Comparison of ENCODE assay signal across 8 mouse cellular contexts in genomic region chr9:50697706-50698041, GRCm38 (mm10). TPM values are rescaled to one million over a fixed set of nuclear protein-coding genes. Genes with fewer than 3 reads are reported as not detected.
DNase-seq lines count a peak whose midpoint lies in the region; ATAC-seq lines count a peak whose summit lies in the region.

No protein-coding gene starts in this region.

- 2% methylated on average over 12 of the region's 12 CpGs for WGBS in intestine, embryonic 16.5 days

- no peaks in the 10 kb centered on the region for H3K36me3 ChIP-seq in intestine, embryonic 16.5 days (ENCODE audit: control insufficient read depth, insufficient read depth, low read length)

- intact Hi-C loops in left cerebral cortex, postnatal 14 days (cut with DNase I), result loop anchor here (5.0 kb wide), 3 partner anchors 35 to 70 kb away; partner anchors contain the start of genes Cryab, Fdxacb1 and Hspb2

- peak; percentile 75 for ATAC-seq in granulocyte monocyte progenitor cell, adult 5-6 weeks (replicated peaks; ENCODE audit: poor library complexity, severe bottlenecking)
- ATAC-seq in intestine, embryonic 16.5 days, result peak; percentile 45; the same call in 1 of the 2 replicates
- peak; percentile 73 for ATAC-seq in megakaryocyte progenitor cell, adult 5-6 weeks (replicated peaks; ENCODE audit: poor library complexity)

- H3K9ac ChIP-seq in intestine, embryonic 16.5 days (ENCODE audit: low read depth, low read length), result peak overlapping the region; percentile 51

- peak overlapping the region; percentile 25 for H3K4me3 ChIP-seq in intestine, embryonic 16.5 days (ENCODE audit: low read length)

- no peak overlapping the region for H3K27ac ChIP-seq in intestine, embryonic 16.5 days (ENCODE audit: low read length)

- peaks cover 4% of the 10 kb centered on the region; the same call in 1 of the 2 replicates for H3K27me3 ChIP-seq in intestine, embryonic 16.5 days (replicated peaks; ENCODE audit: control insufficient read depth, insufficient read depth, low read length)

- peak overlapping the region; percentile 38 for H3K4me2 ChIP-seq in intestine, embryonic 16.5 days (ENCODE audit: low read depth, low read length)

- peak; percentile 82 for DNase-seq in adrenal gland, postnatal 10 days
- DNase-seq in embryo, embryonic 9.5 days (ENCODE audit: extremely low spot score), result peak; percentile 72
- DNase-seq in left cerebral cortex, postnatal 14 days (ENCODE audit: low spot score in 2 of 2), result peak; percentile 82 to 86
- peak; percentile 73 for DNase-seq in right cerebral cortex, postnatal 4 days
- no peak for DNase-seq in adipocyte (ENCODE audit: low spot score)

- H3K9me3 ChIP-seq in intestine, embryonic 16.5 days (ENCODE audit: control insufficient read depth, low read length), result no peaks in the 10 kb centered on the region

- H3K4me1 ChIP-seq in intestine, embryonic 16.5 days (ENCODE audit: control insufficient read depth, insufficient read depth, low read length), result peaks cover 13% of the 10 kb centered on the region

RNA-seq across cellular contexts. Expression of gene Dlat, which starts 38.1 kb away (rescaled TPM):
- total RNA-seq in adrenal gland, postnatal 10 days (2021), result 100 to 1,000 TPM; 310 to 317 TPM
- 33.9 and 61.3 TPM in 2 replicates for total RNA-seq in granulocyte monocyte progenitor cell, adult 5-6 weeks (2014; fragmentation: Nextera tagmentation)
- 30.4 and 48.5 TPM in 2 replicates for total RNA-seq in granulocyte monocyte progenitor cell, adult 5-6 weeks (2017)
- polyA plus RNA-seq in intestine, embryonic 16.5 days (2015; fragmentation: Nextera tagmentation; extraction: Ambion mirVana), result 61.0 and 63.7 TPM in 2 replicates
- 100 to 1,000 TPM; 128 to 134 TPM for total RNA-seq in left cerebral cortex, postnatal 14 days (2021)
- 47.2 and 58.0 TPM in 2 replicates for total RNA-seq in megakaryocyte progenitor cell, adult 5-6 weeks (2015)
- 47.9 and 48.0 TPM in 2 replicates for total RNA-seq in megakaryocyte progenitor cell, adult 5-6 weeks (2017)

RNA-seq across cellular contexts. Expression of gene Dixdc1, which starts 41.6 kb away (rescaled TPM):
- total RNA-seq in adrenal gland, postnatal 10 days (2021), result 10 to 100 TPM in 1 of 2 experiments, 1 to 10 TPM in 1; 7.8 to 10.1 TPM
- 0.11 and 0.82 TPM in 2 replicates for total RNA-seq in granulocyte monocyte progenitor cell, adult 5-6 weeks (2014; fragmentation: Nextera tagmentation)
- 0.10 and 0.39 TPM in 2 replicates for total RNA-seq in granulocyte monocyte progenitor cell, adult 5-6 weeks (2017)
- 4.8 TPM in 2 replicates for polyA plus RNA-seq in intestine, embryonic 16.5 days (2015; fragmentation: Nextera tagmentation; extraction: Ambion mirVana)
- 10 to 100 TPM; 72.5 to 79.2 TPM for total RNA-seq in left cerebral cortex, postnatal 14 days (2021)
- total RNA-seq in megakaryocyte progenitor cell, adult 5-6 weeks (2015), result 0.07 and 0.22 TPM in 2 replicates
- 0.42 and 0.44 TPM in 2 replicates for total RNA-seq in megakaryocyte progenitor cell, adult 5-6 weeks (2017)

RNA-seq across cellular contexts. Expression of gene 2310030G06Rik, which starts 48.7 kb away (rescaled TPM):
- 1 to 10 TPM; 6.5 to 7.1 TPM for total RNA-seq in adrenal gland, postnatal 10 days (2021)
- not detected in 2 replicates for total RNA-seq in granulocyte monocyte progenitor cell, adult 5-6 weeks (2014; fragmentation: Nextera tagmentation)
- total RNA-seq in granulocyte monocyte progenitor cell, adult 5-6 weeks (2017), result not detected in 2 replicates
- 21.3 and 23.5 TPM in 2 replicates for polyA plus RNA-seq in intestine, embryonic 16.5 days (2015; fragmentation: Nextera tagmentation; extraction: Ambion mirVana)
- 1 to 10 TPM; 2.0 to 3.1 TPM for total RNA-seq in left cerebral cortex, postnatal 14 days (2021)
- 0.64 TPM in 1 of 2 replicates, not detected in the other for total RNA-seq in megakaryocyte progenitor cell, adult 5-6 weeks (2015)
- total RNA-seq in megakaryocyte progenitor cell, adult 5-6 weeks (2017), result 0.71 TPM in 1 of 2 replicates, not detected in the other

RNA-seq across cellular contexts. Expression of gene Cryab, which starts 53.5 kb away (rescaled TPM):
- total RNA-seq in adrenal gland, postnatal 10 days (2021), result 100 to 1,000 TPM in 1 of 2 experiments, 10 to 100 TPM in 1; 55.3 to 197 TPM
- 1.6 TPM in 1 of 2 replicates, not detected in the other for total RNA-seq in granulocyte monocyte progenitor cell, adult 5-6 weeks (2014; fragmentation: Nextera tagmentation)
- 2.5 TPM in 1 of 2 replicates, not detected in the other for total RNA-seq in granulocyte monocyte progenitor cell, adult 5-6 weeks (2017)
- polyA plus RNA-seq in intestine, embryonic 16.5 days (2015; fragmentation: Nextera tagmentation; extraction: Ambion mirVana), result 62.8 and 63.6 TPM in 2 replicates
- 100 to 1,000 TPM in 1 of 2 experiments, 10 to 100 TPM in 1; 90.2 to 105 TPM for total RNA-seq in left cerebral cortex, postnatal 14 days (2021)
- total RNA-seq in megakaryocyte progenitor cell, adult 5-6 weeks (2015), result 0.71 and 0.99 TPM in 2 replicates
- total RNA-seq in megakaryocyte progenitor cell, adult 5-6 weeks (2017), result 0.34 and 0.54 TPM in 2 replicates

RNA-seq across cellular contexts. Expression of gene Hspb2, which starts 54.5 kb away (rescaled TPM):
- total RNA-seq in adrenal gland, postnatal 10 days (2021), result 10 to 100 TPM in 1 of 2 experiments, 1 to 10 TPM in 1; 5.1 to 13.5 TPM
- not detected in 2 replicates for total RNA-seq in granulocyte monocyte progenitor cell, adult 5-6 weeks (2014; fragmentation: Nextera tagmentation)
- total RNA-seq in granulocyte monocyte progenitor cell, adult 5-6 weeks (2017), result not detected in 2 replicates
- polyA plus RNA-seq in intestine, embryonic 16.5 days (2015; fragmentation: Nextera tagmentation; extraction: Ambion mirVana), result 5.0 TPM in 2 replicates
- total RNA-seq in left cerebral cortex, postnatal 14 days (2021), result 1 to 10 TPM; 2.3 to 2.7 TPM
- total RNA-seq in megakaryocyte progenitor cell, adult 5-6 weeks (2015), result not detected in 2 replicates
- total RNA-seq in megakaryocyte progenitor cell, adult 5-6 weeks (2017), result not detected in 2 replicates

Comparison
In these comparisons a context has a peak if more than half of its experiments do, and no peak if none do; other contexts are left out.
1. RNA of gene Dixdc1, which starts 41.6 kb away (total RNA-seq): 72.5 to 79.2 TPM in left cerebral cortex, postnatal 14 days; 7.8 to 10.1 TPM in adrenal gland, postnatal 10 days, 0.10 to 0.82 TPM in granulocyte monocyte progenitor cell, adult 5-6 weeks and 0.07 to 0.44 TPM in megakaryocyte progenitor cell, adult 5-6 weeks; every median in the first group is over 4 times any median in the second.
2. Peak in every context shown above with its lines, with median percentiles within 50 percentile points of each other: ATAC-seq.